Mouse (Mus musculus): ENCODE results near the gene Flt3l. TPM values are rescaled to one million over a fixed set of nuclear protein-coding genes. Genes with fewer than 3 reads are reported as not detected.

The Flt3l gene
- polyA plus RNA-seq, 1 experiment = 6.8 TPM

DNA sequence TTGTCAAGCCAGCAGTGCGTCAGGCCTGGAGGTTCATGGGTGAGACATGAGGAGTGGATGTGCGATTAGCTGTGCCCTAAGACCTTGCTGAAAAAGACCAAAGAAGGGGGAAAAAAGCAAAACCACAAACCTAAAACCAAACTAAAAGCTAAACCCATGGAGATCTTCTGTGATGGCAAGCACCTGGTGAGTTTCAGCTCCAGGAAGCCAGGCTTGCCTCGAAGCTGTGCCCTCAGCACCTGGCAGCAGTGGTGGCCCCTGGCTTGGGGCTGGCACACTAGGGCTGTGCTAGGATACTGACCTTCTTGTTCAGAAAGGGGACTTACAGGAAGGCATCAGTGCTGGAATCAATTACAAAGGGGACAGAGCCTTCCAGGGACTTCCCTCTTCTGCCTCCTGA lies 5.1 kb upstream of the Flt3l start:
- Histone ChIP-seq H3K4me3 (ENCODE audit: insufficient read depth, low read depth, low read length) (no peak overlapping the region), H3K27ac (replicated peaks; ENCODE audit: low read depth, low read length) (no peak overlapping the region), H3K4me1 (ENCODE audit: control insufficient read depth, insufficient read depth, insufficient read length, low read length) (no peaks in the 10 kb centered on the region; the same call in 1 of the 2 replicates)

DNA sequence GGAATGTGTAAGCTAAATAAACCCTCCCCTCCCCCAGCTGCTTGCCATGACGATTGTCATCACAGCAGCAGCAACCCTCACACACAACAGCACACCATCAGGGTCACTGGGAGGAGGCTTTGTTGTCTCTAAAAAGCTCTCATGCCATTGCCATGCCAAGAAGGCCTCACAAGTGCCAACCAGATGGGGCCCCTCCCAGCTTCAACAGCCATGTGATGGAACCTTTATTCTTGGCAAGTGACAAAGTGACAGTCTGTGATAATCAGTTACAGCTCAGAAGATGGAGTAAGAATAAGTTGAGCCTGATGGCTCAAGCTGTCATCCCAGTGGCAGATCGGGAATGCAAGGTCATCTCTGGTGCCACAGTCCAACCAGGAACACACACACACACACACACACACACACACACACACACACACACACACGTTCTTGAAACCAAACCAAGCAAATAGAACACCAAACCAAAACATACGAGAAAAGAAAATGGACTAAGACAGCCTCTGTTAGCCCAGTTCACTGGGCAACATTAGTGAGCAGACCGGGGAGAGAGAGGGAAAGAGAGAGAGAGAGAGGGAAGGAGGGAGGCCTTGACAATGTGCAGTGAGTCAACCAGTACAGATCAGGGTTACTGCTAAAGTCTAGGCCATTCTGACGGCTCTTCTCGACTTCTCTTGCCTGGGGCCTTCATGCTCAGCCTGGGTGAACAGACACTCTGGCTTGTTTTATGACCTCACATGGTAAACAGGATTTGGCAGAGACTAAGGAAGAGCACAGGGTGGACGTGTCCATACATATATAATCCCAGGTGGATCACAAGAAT lies 3.9 kb upstream of the Flt3l start:
- no peak overlapping the region for H3K4me3 ChIP-seq (ENCODE audit: insufficient read depth, low read depth, low read length)
- no peak overlapping the region for H3K27ac ChIP-seq (replicated peaks; ENCODE audit: low read depth, low read length)
- H3K4me1 ChIP-seq (ENCODE audit: control insufficient read depth, insufficient read depth, insufficient read length, low read length) = no peaks in the 10 kb centered on the region; the same call in 1 of the 2 replicates

DNA sequence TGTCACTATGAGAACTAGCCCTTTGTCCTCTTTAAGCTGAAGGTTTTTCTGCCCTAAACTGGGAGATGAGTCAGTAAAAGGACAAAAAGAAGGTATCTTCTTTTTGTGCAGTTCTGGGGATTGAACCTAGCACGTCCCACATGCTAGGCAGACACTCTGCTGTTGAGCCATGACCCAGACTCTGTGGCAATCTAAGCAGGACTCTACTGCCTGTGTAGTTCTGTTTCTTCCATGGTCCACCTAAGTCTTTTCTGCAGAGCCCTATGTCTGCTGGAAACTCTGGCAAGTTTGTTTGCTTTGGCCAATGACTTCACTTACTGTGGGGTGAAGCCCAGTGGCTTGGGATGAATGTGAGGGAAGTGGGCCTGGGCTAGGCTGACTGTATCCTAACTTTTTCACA lies 2.2 kb upstream of the Flt3l start:
- H3K4me1 ChIP-seq (ENCODE audit: control insufficient read depth, insufficient read depth, insufficient read length, low read length) = 0 out of 2 replicates have a peak, but pooled peaks cover 2% of the 10 kb centered on the region
- no peak overlapping the region for H3K27ac ChIP-seq (replicated peaks; ENCODE audit: low read depth, low read length)
- H3K4me3 ChIP-seq (ENCODE audit: insufficient read depth, low read depth, low read length) = no peak overlapping the region

DNA sequence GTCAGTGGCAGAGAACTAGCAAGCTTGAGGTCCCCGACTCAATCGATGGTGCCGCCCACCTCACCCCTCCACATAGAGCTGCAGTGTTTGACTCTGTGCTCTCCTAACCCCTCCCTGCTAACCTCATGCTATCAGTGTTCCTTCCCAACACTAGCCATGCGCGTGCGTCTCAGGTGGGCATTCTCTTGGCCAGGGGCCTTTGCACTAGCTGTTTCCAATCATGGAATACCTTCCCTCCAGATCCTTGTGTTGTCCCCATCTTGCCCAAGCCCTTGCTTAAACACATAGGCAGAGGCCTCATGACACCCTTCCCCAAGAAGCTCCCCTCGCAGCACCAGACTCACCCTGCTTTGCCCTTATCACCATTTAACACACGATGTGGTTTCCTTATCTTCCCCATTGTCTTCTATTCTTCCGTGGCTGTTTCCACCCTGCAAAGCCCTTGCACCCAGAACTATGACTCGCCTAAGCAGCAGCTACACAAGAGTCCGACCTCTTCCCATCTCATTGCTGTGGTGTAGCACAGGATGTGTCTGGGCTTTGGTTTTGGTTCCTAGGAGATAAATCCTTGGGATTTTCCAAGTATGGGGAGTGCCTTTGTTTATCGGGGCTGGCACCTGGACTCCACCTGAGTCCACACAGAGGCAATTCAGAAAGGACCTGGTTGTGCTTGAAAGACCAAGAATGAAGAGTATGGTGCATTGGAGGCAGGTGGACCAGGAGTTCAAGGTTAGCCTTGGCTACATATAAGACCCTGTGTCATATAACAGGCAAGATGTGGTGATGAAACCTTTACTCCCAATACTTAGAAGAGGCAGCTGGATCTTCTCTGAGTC lies 1.2 kb upstream of the Flt3l start:
- Histone ChIP-seq H3K4me1 (ENCODE audit: control insufficient read depth, insufficient read depth, insufficient read length, low read length) (0 out of 2 replicates have a peak, but pooled peaks cover 2% of the 10 kb centered on the region), H3K27ac (replicated peaks; ENCODE audit: low read depth, low read length) (no peak overlapping the region), H3K4me3 (ENCODE audit: insufficient read depth, low read depth, low read length) (no peak overlapping the region)

DNA sequence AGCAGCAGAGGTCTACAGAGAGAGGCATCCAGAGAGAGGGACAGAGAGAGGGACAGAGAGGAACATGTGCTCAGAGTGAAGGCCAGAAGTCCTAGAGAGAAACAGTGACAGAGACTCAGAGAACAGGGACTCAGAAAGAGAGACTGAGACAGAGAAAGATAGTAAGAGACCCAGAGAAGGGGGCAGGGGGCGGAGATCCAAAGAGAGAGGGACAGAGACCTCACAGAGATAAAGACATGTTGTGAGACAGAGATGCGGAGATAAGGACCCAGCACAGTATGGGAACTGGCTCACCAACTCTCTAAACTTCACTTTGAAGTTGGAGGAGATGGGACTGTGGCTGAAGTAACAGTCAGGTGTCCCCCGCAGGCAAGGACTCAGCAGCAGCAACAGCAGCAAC lies 862 bp downstream of the Flt3l start:
- H3K27ac ChIP-seq (replicated peaks; ENCODE audit: low read depth, low read length) = no peak overlapping the region
- H3K4me3 ChIP-seq (ENCODE audit: insufficient read depth, low read depth, low read length) = peak overlapping the region; percentile 69
- 0 out of 2 replicates have a peak, but pooled peaks cover 2% of the 10 kb centered on the region for H3K4me1 ChIP-seq (ENCODE audit: control insufficient read depth, insufficient read depth, insufficient read length, low read length)

- Histone ChIP-seq H3K27ac (replicated peaks; ENCODE audit: low read depth, low read length) (no peak overlapping the region), H3K4me1 (ENCODE audit: control insufficient read depth, insufficient read depth, insufficient read length, low read length) (peaks cover 4% of the 10 kb centered on the region; the same call in 1 of the 2 replicates), H3K4me3 (ENCODE audit: insufficient read depth, low read depth, low read length) (0 out of 2 replicates have a peak overlapping the region, but pooled peaks have one; percentile 69)
Observed at GRCm38 (mm10) chr7:45134544-45135026, 1.6 kb downstream of the Flt3l start.

DNA sequence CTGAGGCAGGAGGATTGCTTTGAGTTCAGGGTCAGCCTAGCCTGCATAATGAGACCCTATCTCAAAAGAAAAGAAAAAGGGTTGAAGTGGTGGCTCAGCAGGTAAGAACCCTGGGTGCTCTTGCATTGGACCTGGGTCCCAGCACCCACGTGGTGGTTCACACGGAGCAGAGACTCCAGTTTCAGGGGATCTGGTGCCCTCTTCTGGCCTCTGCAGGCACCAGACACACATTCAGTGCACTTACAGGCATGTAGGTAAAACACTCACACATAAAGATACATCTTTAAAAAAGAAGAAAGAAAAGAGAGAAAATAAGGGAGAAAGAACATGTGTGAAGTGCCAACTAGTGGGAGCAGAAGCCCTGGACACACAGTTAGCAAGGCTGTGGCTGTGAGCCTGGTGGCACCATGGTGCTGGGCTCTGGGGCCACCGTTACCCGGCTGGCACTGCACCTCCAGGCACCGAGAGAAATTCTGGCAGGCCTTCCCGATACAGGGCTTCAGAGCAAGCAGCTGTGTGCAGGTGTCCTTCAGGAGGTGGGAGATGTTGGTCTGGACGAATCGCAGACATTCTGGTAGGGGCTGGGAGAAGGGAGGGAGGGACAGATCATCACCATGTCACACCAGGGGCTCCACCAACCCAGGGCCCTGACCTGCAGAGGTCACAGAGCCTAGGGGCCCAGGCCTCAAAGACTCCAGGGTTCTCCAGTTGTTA lies 2.6 kb downstream of the Flt3l start:
- no peak overlapping the region for H3K4me3 ChIP-seq (ENCODE audit: insufficient read depth, low read depth, low read length)
- H3K27ac ChIP-seq (replicated peaks; ENCODE audit: low read depth, low read length) = no peak overlapping the region

DNA sequence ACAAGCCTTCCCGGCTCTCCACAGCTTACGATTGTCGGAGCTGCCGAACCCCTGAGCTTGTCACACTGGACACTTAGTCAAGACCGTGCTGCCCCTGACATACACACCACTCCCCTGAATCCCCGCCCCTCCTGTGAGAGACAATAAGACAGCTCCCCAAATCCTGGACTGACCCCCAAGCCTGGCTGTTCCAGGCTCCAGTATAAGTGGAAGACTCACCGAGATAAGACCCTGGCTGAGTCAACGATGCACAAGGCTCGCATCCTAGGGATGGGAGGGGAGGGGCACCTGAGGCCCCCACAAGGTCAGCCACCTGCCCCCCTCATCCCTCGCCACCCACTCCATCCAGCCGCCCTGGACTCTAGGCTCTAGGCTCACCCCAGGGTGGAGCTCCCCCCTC lies 4.4 kb downstream of the Flt3l start:
- no peak overlapping the region for H3K4me3 ChIP-seq (ENCODE audit: insufficient read depth, low read depth, low read length)
- H3K27ac ChIP-seq (replicated peaks; ENCODE audit: low read depth, low read length) = no peak overlapping the region
- peaks cover 13% of the 10 kb centered on the region; the same call in 1 of the 2 replicates for H3K4me1 ChIP-seq (ENCODE audit: control insufficient read depth, insufficient read depth, insufficient read length, low read length)

More for the DNA sequence above, 2.6 kb downstream of the Flt3l start:
- H3K4me1 ChIP-seq (ENCODE audit: control insufficient read depth, insufficient read depth, insufficient read length, low read length) = peaks cover 5% of the 10 kb centered on the region; the same call in 1 of the 2 replicates

- H3K27ac ChIP-seq (replicated peaks; ENCODE audit: low read depth, low read length) = peak overlapping the region; percentile 90
- peak overlapping the region; percentile 73 for H3K4me3 ChIP-seq (ENCODE audit: insufficient read depth, low read depth, low read length)
- H3K4me1 ChIP-seq (ENCODE audit: control insufficient read depth, insufficient read depth, insufficient read length, low read length) = peaks cover 13% of the 10 kb centered on the region; the same call in 1 of the 2 replicates
Observed at GRCm38 (mm10) chr7:45129776-45130512, 6.3 kb downstream of the Flt3l start.

GRCm38 (mm10) chr7:45129318-45129717 lies 6.9 kb downstream of the Flt3l start:
- Histone ChIP-seq H3K4me3 (ENCODE audit: insufficient read depth, low read depth, low read length) (peak overlapping the region; percentile 73), H3K27ac (replicated peaks; ENCODE audit: low read depth, low read length) (peak overlapping the region; percentile 90), H3K4me1 (ENCODE audit: control insufficient read depth, insufficient read depth, insufficient read length, low read length) (peaks cover 11% of the 10 kb centered on the region; the same call in 1 of the 2 replicates)

- peak within 1 kb of the TSS; percentile 90 for H3K27ac ChIP-seq (replicated peaks; ENCODE audit: low read depth, low read length)
- H3K4me3 ChIP-seq (ENCODE audit: insufficient read depth, low read depth, low read length) = peak within 1 kb of the TSS; percentile 90
- peaks cover 11% of the 10 kb centered on the region; the same call in 1 of the 2 replicates for H3K4me1 ChIP-seq (ENCODE audit: control insufficient read depth, insufficient read depth, insufficient read length, low read length)
Observed at GRCm38 (mm10) chr7:45128624-45129246, 7.5 kb downstream of the Flt3l start, which contains the start of gene Rpl13a. Gene Rpl13a (minus strand): TSS chr7:45128761.

DNA sequence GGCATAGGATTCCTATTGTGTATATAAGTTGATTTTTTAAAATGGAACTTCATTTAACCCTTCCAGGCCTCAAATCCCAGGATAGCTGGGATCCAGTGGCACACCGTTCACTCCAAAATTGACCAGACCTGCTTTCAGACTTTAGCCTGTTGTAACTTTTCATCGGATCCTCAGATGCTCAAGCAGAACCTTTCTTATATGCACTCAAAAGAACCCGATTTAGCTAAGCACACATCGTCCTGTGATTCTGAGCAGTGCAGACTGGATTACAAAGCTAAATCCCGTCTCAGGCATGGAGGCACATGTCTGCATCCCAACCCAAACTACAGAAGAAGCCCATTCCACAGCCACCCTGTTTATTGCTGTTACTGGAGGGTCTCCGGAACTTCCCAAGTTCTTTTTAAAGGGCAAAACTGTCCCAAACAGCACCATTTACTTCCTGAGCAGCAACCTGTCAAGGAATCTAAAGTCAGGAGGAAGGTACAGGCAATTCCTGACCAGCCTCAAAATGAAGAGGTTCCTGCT lies 8.5 kb downstream of the Flt3l start:
- peaks cover 11% of the 10 kb centered on the region for H3K4me1 ChIP-seq (ENCODE audit: control insufficient read depth, insufficient read depth, insufficient read length, low read length)

GRCm38 (mm10) chr7:45126844-45127699 lies 9.2 kb downstream of the Flt3l start:
- Histone ChIP-seq H3K4me1 (ENCODE audit: control insufficient read depth, insufficient read depth, insufficient read length, low read length) (peaks cover 12% of the 10 kb centered on the region), H3K27ac (replicated peaks; ENCODE audit: low read depth, low read length) (no peak overlapping the region), H3K4me3 (ENCODE audit: insufficient read depth, low read depth, low read length) (peak overlapping the region; percentile 90)

More for the DNA sequence above, 8.5 kb downstream of the Flt3l start:
- H3K27ac ChIP-seq (replicated peaks; ENCODE audit: low read depth, low read length) = peak overlapping the region; percentile 86
- H3K4me3 ChIP-seq (ENCODE audit: insufficient read depth, low read depth, low read length) = peak overlapping the region; percentile 90
